Mouse (Mus musculus) stomach, embryonic 14.5 days (tissue): ENCODE results near the gene Eapp. TPM values are rescaled to one million over a fixed set of nuclear protein-coding genes. Genes with fewer than 3 reads are reported as not detected.

ENCODE experiments used
- ATAC-seq: fragments of 200-750 bp; cut with Nextera tagmentation; 2 replicates; pipeline ENCODE4 v1.8.0; 2017; ENCODE audit warnings: low read depth, moderate TSS enrichment; ENCODE audit not compliant: insufficient number of reproducible peaks, insufficient read depth, low FRiP score
- H3K27ac ChIP-seq: fragments of 300-500 bp; sonication (generic); 2 replicates; pipeline ENCODE4 v1.5.1; 2014; ENCODE audit warnings: mild to moderate bottlenecking, low read length, moderate library complexity, mixed read lengths
- H3K27me3 ChIP-seq: fragments of 300-500 bp; sonication (generic); 2 replicates; pipeline ENCODE4 v1.6.1; 2014; ENCODE audit warnings: low read length, control low read depth, mixed read lengths; ENCODE audit not compliant: control insufficient read depth, insufficient read depth
- H3K36me3 ChIP-seq: fragments of 300-500 bp; sonication (generic); 2 replicates; pipeline ENCODE4 v1.6.1; 2014; ENCODE audit warnings: mild to moderate bottlenecking, control low read depth, low read length, moderate library complexity, mixed read lengths; ENCODE audit not compliant: control insufficient read depth, insufficient read depth
- H3K4me1 ChIP-seq: fragments of 300-500 bp; sonication (generic); 2 replicates; pipeline ENCODE4 v1.6.1; 2014; ENCODE audit warnings: low read length, control low read depth, mixed read lengths; ENCODE audit not compliant: control insufficient read depth, insufficient read depth
- H3K4me2 ChIP-seq: fragments of 300-500 bp; sonication (generic); replicated peaks from 2 replicates; pipeline ENCODE4 v1.6.1; 2014; ENCODE audit warnings: low read depth, low read length, control low read depth
- H3K4me3 ChIP-seq: fragments of 300-500 bp; sonication (generic); 2 replicates; pipeline ENCODE4 v1.5.1; 2014; ENCODE audit warnings: low read depth, low read length, control low read depth
- H3K9ac ChIP-seq: fragments of 300-500 bp; sonication (generic); replicated peaks from 2 replicates; pipeline ENCODE4 v1.6.1; 2014; ENCODE audit warnings: low read depth, mild to moderate bottlenecking, control low read depth, low read length, moderate library complexity, mixed read lengths
- H3K9me3 ChIP-seq: fragments of 300-500 bp; sonication (generic); 2 replicates; pipeline ENCODE4 v1.6.1; 2016; ENCODE audit warnings: low read depth, low read length, control low read depth; ENCODE audit not compliant: control insufficient read depth
- WGBS: fragments of 180-500 bp; shearing (Covaris S2); extraction: QIAGEN DNeasy Blood & Tissue Kit; methylation state at CpG from one replicate; pipeline ENCODE4 v1.1.7; 2014; 5-methylcytosine and 5-hydroxymethylcytosine counted together
- microRNA counts: library from miRNA; unstranded; fragments of <30 nt; microRNA quantifications from one replicate; lab custom pipeline; 2016
- microRNA-seq: library from miRNA; unstranded; fragments of <30 nt; microRNA quantifications from one replicate; pipeline ENCODE4, GENCODE M21; 2016
- polyA plus RNA-seq: library from polyadenylated mRNA; unstranded; fragments of >200 nt; fragmentation: Nextera tagmentation; extraction: Ambion mirVana; gene quantifications from 2 replicates; pipeline ENCODE4 v1.2.1, GENCODE M21; 2014

Gene Eapp
- polyA plus RNA-seq, 1 experiment from 2014 or later = 70.9 TPM

DNA sequence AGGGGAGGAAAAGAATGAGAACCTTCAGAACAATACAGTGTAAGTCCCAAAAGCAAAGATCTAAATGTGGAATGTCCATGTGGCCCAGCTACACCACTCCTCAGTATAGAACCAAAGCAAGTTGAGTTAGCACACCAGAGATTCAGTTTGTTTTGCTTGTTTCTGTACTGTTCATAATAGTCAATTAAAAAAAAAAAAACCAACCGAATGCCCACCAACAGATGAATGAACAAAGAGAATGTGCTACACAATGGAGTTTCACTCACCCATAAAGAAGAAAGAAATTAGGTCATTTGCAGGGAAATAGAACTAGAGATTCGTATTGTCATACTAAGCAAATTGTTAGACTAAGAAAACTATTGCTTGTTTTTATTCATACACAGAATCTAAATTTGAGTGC, 63.6 kb downstream of the Eapp start:
- H3K9me3 ChIP-seq = no peaks in the 10 kb centered on the region
- no peaks in the 10 kb centered on the region for H3K4me1 ChIP-seq
- no peak overlapping the region for H3K4me2 ChIP-seq
- H3K27me3 ChIP-seq = no peaks in the 10 kb centered on the region
- no peak overlapping the region for H3K27ac ChIP-seq
- H3K9ac ChIP-seq = no peak overlapping the region
- no peak overlapping the region for H3K4me3 ChIP-seq
- ATAC-seq = no peak
- H3K36me3 ChIP-seq = no peaks in the 10 kb centered on the region
- WGBS = 86% methylated on average over 2 of the region's 2 CpGs

- Histone ChIP-seq H3K27me3 (no peaks in the 10 kb centered on the region), H3K4me3 (no peak overlapping the region), H3K4me1 (no peaks in the 10 kb centered on the region), H3K9me3 (no peaks in the 10 kb centered on the region), H3K4me2 (no peak overlapping the region), H3K27ac (no peak overlapping the region), H3K9ac (no peak overlapping the region), H3K36me3 (no peaks in the 10 kb centered on the region)
- no peak for ATAC-seq
- WGBS = 89% methylated on average over 2 of the region's 2 CpGs
Observed at GRCm38 (mm10) chr12:54621942-54622341, 73.8 kb downstream of the Eapp start.

MicroRNAs encoded within 50 kb of the gene (microRNA counts, 519-probe panel; counts per million panel counts)
- not detected for microRNA mmu-miR-1892 (lab: Ali Mortazavi, UCI)

Small RNAs within 50 kb of the gene (microRNA-seq; reads per million reads assigned to microRNA genes)
- not detected for gene Mir1892

Other genes with a start within 250 kb of the Eapp start
- 235 and 238 TPM in 2 replicates for gene Sptssa, start 39.3 kb downstream of the Eapp start, polyA plus RNA-seq
- gene Snx6, start 99.8 kb upstream of the Eapp start, polyA plus RNA-seq = 204 and 216 TPM in 2 replicates
- 214 and 230 TPM in 2 replicates for gene Cfl2, start 167.0 kb upstream of the Eapp start, polyA plus RNA-seq